Mouse (Mus musculus): ENCODE results near the gene Intu. TPM values are rescaled to one million over a fixed set of nuclear protein-coding genes. Genes with fewer than 3 reads are reported as not detected.
A peak's percentile ranks its signal among the peaks of the same experiment; 100 is the strongest.

Gene Intu
- polyA plus RNA-seq, 1 experiment, result 8.2 TPM

DNA sequence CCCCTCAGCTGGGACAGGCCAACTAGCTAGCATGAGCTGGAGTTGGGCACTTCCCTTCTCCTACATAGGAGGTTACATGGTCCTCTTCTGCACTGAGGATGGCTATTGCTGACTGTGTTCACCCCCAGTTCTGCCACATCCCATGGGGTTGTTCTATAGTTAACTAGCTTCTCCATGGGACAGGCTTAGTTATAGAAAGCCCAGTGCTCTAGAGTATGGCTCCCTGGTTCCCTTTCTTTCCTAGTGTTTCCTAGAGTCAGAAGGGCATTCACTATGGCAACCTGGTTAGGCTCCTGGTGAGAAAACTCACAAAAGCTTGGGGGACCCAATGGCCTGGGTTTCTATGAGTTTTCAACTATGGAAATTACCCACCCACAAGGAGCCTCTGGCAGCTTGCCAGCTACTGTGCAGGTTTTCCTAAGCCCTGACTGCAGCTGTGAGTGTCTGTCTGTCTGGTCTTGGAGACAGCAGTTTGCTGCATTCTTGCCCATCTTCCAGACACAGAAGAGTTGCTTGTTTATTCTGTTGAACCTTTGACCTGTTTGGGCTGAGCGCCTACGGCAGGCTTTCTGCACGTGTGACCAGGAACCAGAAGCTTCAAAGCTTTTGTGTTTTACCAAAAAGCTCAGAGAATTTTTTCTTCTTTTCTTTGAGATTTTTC, 154.9 kb downstream of the Intu start:
- TF ChIP-seq CTCF (IDR thresholded peaks at IDR 0.05; ENCODE audit: borderline replicate concordance, extremely low read depth, insufficient read depth, insufficient read length), result no peak
- TF ChIP-seq POLR2A (IDR thresholded peaks at IDR 0.05; ENCODE audit: borderline replicate concordance, extremely low read depth, insufficient read depth, insufficient read length, poor library complexity, severe bottlenecking), result no peak
- peak; percentile 88 for DNase-seq (ENCODE audit: low read depth)

- TF ChIP-seq POLR2A (IDR thresholded peaks at IDR 0.05; ENCODE audit: borderline replicate concordance, extremely low read depth, insufficient read depth, insufficient read length, poor library complexity, severe bottlenecking) (no peak), CTCF (IDR thresholded peaks at IDR 0.05; ENCODE audit: borderline replicate concordance, extremely low read depth, insufficient read depth, insufficient read length) (no peak)
- peak; percentile 76 for DNase-seq (ENCODE audit: low read depth)
Measured at GRCm38 (mm10) chr3:40686836-40687235, 155.8 kb downstream of the Intu start.

- TF ChIP-seq POLR2A (IDR thresholded peaks at IDR 0.05; ENCODE audit: borderline replicate concordance, extremely low read depth, insufficient read depth, insufficient read length, poor library complexity, severe bottlenecking) (no peak), CTCF (IDR thresholded peaks at IDR 0.05; ENCODE audit: borderline replicate concordance, extremely low read depth, insufficient read depth, insufficient read length) (no peak)
- DNase-seq (ENCODE audit: low read depth), result no peak
Measured at GRCm38 (mm10) chr3:40687588-40687987, 156.5 kb downstream of the Intu start.

DNA sequence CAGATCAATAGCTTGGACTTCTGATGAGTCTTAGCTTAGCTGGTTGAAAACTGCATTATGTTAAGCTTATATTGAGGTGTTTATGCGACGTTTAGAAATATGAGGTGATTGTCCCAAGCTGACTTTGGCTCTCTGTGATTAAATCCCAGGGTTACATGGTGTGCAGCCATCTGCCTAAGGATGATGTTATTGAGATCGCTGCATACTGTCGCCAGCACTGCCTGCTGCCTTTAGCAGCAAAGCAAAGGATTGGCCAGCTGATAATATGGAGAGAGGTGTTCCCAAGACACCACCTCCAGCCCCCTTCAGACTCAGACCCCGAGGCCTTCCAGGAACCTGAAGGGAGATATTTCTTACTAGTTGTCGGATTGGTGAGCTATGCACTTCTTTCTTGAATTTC, 160.5 kb downstream of the Intu start:
- no peak for DNase-seq (ENCODE audit: low read depth)
- TF ChIP-seq POLR2A (IDR thresholded peaks at IDR 0.05; ENCODE audit: borderline replicate concordance, extremely low read depth, insufficient read depth, insufficient read length, poor library complexity, severe bottlenecking) (no peak), CTCF (IDR thresholded peaks at IDR 0.05; ENCODE audit: borderline replicate concordance, extremely low read depth, insufficient read depth, insufficient read length) (no peak)

- DNase-seq (ENCODE audit: low read depth), result no peak
- TF ChIP-seq CTCF (IDR thresholded peaks at IDR 0.05; ENCODE audit: borderline replicate concordance, extremely low read depth, insufficient read depth, insufficient read length) (no peak), POLR2A (IDR thresholded peaks at IDR 0.05; ENCODE audit: borderline replicate concordance, extremely low read depth, insufficient read depth, insufficient read length, poor library complexity, severe bottlenecking) (no peak)
Measured at GRCm38 (mm10) chr3:40693435-40693834, 162.3 kb downstream of the Intu start.

DNA sequence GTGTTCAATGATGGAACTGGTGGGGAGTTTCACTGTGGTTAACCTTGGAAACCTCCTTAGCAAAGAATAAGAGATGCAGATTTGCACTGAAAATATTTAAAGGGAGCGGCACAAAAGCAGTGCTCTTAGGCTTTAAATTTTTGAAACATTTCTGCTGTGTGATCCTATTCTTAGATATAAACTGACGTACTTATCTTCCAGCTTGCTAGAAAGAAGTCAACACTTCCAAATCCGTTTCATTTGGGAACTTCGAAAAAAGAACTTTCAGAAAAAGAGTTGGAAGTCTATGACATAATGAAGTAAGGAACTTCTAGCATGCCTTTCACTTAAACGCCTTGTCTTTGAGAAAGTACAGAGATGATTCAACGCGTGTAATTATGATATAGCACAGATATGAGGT, 162.9 kb downstream of the Intu start:
- TF ChIP-seq POLR2A (IDR thresholded peaks at IDR 0.05; ENCODE audit: borderline replicate concordance, extremely low read depth, insufficient read depth, insufficient read length, poor library complexity, severe bottlenecking), result no peak
- no peak for TF ChIP-seq CTCF (IDR thresholded peaks at IDR 0.05; ENCODE audit: borderline replicate concordance, extremely low read depth, insufficient read depth, insufficient read length)
- DNase-seq (ENCODE audit: low read depth), result no peak

GRCm38 (mm10) chr3:40694438-40694837, 163.4 kb downstream of the Intu start:
- DNase-seq (ENCODE audit: low read depth), result peak; percentile 49

DNA sequence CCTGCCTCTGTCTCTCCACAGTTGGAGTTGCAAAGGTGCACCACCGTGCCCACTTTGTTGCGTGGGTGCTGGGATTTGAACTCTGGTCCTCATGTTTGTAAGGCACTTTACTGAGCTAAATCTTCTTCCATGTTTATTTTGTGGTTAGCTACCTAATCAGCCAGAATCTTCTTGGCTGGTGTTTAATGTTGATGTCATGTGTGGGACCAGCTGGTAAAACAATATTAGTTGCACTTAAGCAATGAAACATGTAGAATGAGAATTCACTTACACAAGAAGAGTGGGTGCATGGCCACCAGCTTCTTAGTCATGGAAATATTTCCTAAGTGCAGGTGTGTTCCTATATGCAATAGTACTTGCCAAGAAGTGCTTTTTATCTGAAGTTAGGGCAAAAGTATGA, 164.1 kb downstream of the Intu start:
- TF ChIP-seq CTCF (IDR thresholded peaks at IDR 0.05; ENCODE audit: borderline replicate concordance, extremely low read depth, insufficient read depth, insufficient read length) (no peak), POLR2A (IDR thresholded peaks at IDR 0.05; ENCODE audit: borderline replicate concordance, extremely low read depth, insufficient read depth, insufficient read length, poor library complexity, severe bottlenecking) (no peak)
- DNase-seq (ENCODE audit: low read depth), result no peak

More at GRCm38 (mm10) chr3:40694438-40694837, 163.4 kb downstream of the Intu start:
- TF ChIP-seq CTCF (IDR thresholded peaks at IDR 0.05; ENCODE audit: borderline replicate concordance, extremely low read depth, insufficient read depth, insufficient read length) (no peak), POLR2A (IDR thresholded peaks at IDR 0.05; ENCODE audit: borderline replicate concordance, extremely low read depth, insufficient read depth, insufficient read length, poor library complexity, severe bottlenecking) (no peak)

DNA sequence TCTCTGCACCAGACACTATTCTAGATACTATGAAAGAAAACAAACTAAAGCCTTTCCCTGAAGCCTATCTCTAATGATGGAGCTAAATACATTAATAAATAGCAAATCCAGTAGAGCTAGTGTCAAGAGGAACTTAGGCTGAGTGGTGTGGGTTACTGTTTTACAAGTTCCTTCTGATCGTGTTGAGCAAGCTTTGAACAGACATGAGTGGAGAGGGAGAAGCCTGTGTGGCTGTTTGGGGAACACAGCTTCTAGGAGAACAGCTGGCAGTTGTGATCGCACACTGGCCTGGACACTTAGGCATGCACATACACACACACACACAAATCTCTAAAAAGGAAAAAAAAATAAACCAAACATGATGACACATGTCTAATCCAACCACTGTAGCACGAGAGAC, 167.7 kb downstream of the Intu start:
- DNase-seq (ENCODE audit: low read depth), result no peak
- TF ChIP-seq POLR2A (IDR thresholded peaks at IDR 0.05; ENCODE audit: borderline replicate concordance, extremely low read depth, insufficient read depth, insufficient read length, poor library complexity, severe bottlenecking) (no peak), CTCF (IDR thresholded peaks at IDR 0.05; ENCODE audit: borderline replicate concordance, extremely low read depth, insufficient read depth, insufficient read length) (no peak)

DNA sequence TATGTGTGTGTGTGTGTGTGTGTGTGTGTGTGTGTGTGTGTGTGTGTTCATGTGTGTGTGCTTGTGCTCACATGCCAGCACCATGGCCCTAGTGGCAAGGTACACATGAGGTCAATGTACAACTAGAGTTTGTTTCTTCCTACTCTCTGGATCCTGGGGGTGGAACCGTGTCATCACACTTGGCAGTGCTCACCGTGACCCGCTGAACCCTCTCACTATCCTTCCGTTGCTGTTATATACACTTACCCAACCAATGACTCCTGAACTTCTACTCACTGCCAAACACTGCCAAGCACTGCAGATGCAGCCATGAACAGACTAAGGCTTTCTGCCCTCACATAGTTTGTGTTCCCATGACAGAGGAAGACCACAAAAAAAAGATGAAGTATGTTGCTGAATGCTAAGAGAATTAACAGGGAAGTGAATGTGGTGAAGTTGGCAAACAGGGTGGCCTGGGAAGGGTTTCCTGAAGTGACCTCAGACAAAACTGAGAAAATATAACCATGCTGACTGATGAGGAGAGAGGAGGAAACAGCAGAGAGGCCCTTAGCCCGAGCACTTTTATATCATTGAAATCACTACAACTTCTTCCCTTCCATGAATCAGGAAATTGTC, 173.8 kb downstream of the Intu start:
- no peak for DNase-seq (ENCODE audit: low read depth)
- no peak for TF ChIP-seq POLR2A (IDR thresholded peaks at IDR 0.05; ENCODE audit: borderline replicate concordance, extremely low read depth, insufficient read depth, insufficient read length, poor library complexity, severe bottlenecking)

DNA sequence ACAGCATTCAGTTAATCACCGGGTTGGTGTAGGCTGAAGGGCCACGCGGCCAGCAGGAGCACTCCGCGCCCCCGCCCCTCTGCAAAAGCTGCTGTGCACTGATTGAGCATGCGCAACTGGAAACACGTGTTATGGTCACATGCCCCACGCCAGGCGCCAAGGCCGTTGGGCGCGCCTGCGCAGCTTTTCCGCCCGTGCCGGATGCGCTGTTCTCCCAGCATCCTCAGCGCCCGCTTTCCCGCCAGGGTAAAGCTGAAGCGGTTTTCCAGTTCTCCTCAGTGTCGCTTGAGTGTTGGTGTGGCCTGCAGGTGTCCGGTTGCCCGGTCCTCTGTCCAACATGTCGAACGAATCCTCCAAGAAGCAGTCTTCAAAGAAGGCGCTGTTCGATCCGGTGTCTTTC, 177.6 kb downstream of the Intu start, which contains the start of gene Slc25a31:
Gene Slc25a31, plus strand, starts transcription at position 201 of the 400 bp plus-strand sequence.
- DNase-seq (ENCODE audit: low read depth), result no peak
- TF ChIP-seq POLR2A (IDR thresholded peaks at IDR 0.05; ENCODE audit: borderline replicate concordance, extremely low read depth, insufficient read depth, insufficient read length, poor library complexity, severe bottlenecking), result no peak
- TF ChIP-seq CTCF (IDR thresholded peaks at IDR 0.05; ENCODE audit: borderline replicate concordance, extremely low read depth, insufficient read depth, insufficient read length), result no peak

GRCm38 (mm10) chr3:40716056-40716455, 185.0 kb downstream of the Intu start:
- DNase-seq (ENCODE audit: low read depth), result no peak
- TF ChIP-seq CTCF (IDR thresholded peaks at IDR 0.05; ENCODE audit: borderline replicate concordance, extremely low read depth, insufficient read depth, insufficient read length) (no peak), POLR2A (IDR thresholded peaks at IDR 0.05; ENCODE audit: borderline replicate concordance, extremely low read depth, insufficient read depth, insufficient read length, poor library complexity, severe bottlenecking) (no peak)

Data from brain, embryonic 14.5 days (tissue).